Mouse (Mus musculus) testis, adult 2 months (tissue): Measurements from ENCODE around the gene Pibf1.

Experiments
- CTCF ChIP-seq: fragments of 200-500 bp; IDR thresholded peaks from 2 replicates; pipeline ENCODE4 v1.5.1; 2012; ENCODE audit warnings: low read depth, mild to moderate bottlenecking, inconsistent platforms, low read length, moderate library complexity; ENCODE audit not compliant: control insufficient read depth, insufficient read depth, insufficient replicate concordance
- POLR2A ChIP-seq: fragments of 200-500 bp; IDR thresholded peaks from 2 replicates; pipeline ENCODE4 v1.6.1; 2012; ENCODE audit warnings: low read depth, mild to moderate bottlenecking, inconsistent platforms, low read length, moderate library complexity; ENCODE audit not compliant: control insufficient read depth

DNA sequence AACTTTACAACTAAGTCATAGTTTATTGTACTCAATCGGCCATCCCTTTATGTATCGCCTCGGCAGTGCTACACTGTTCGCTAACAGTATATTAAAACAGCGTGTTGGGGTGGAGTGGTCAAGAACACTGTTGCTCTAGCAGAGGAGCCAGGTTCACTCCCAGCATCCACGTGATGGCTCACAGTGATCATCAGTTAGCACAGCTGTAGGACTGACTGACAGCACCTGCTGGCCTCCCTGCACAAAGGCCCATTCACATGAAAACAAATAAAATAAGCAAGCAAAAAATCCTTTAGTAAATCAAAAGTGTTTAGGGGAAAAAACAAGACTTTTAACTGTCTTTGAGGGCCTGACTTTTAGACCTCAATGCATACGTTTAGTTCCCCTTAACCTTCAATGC lies 10.3 kb upstream of the Pibf1 start:
- no peak for TF ChIP-seq CTCF
- no peak for TF ChIP-seq POLR2A
